Mouse (Mus musculus) layer of hippocampus, adult 9-10 months (tissue): ENCODE measurements at regions not wholly inside any gene's neighbourhood (a gene's known extent, or its start where the extent isn't known, plus 50 kb on each side); places are given as distances from the start of the nearest gene placed in this dataset.

ENCODE experiments used
- DNase-seq: peaks from one replicate; pipeline ENCODE4 v3.0.0; 2022; ENCODE audit warnings: low spot score

- no peak for DNase-seq
Observed at GRCm38 (mm10) chr1:193946953-193947586, 577.0 kb upstream of the Camk1g start.

- no peak for DNase-seq
Observed at GRCm38 (mm10) chr1:193935969-193936368, 565.9 kb upstream of the Camk1g start.

- no peak for DNase-seq
Observed at GRCm38 (mm10) chr1:193934308-193934707, 564.2 kb upstream of the Camk1g start.

GRCm38 (mm10) chr1:193931131-193931729 is 561.1 kb upstream of the Camk1g start:
- no peak for DNase-seq

- DNase-seq: no peak
Observed at GRCm38 (mm10) chr1:193928607-193929006, 558.5 kb upstream of the Camk1g start.

GRCm38 (mm10) chr1:193922756-193923155 is 552.7 kb upstream of the Camk1g start:
- no peak for DNase-seq

- DNase-seq: no peak
Observed at GRCm38 (mm10) chr1:193919243-193919642, 549.1 kb upstream of the Camk1g start.

- DNase-seq: no peak
Observed at GRCm38 (mm10) chr1:193905711-193906110, 535.6 kb upstream of the Camk1g start.

GRCm38 (mm10) chr1:193894072-193894471 is 524.0 kb upstream of the Camk1g start:
- no peak for DNase-seq

- DNase-seq: no peak
Observed at GRCm38 (mm10) chr1:193876540-193876939, 506.4 kb upstream of the Camk1g start.

- no peak for DNase-seq
Observed at GRCm38 (mm10) chr1:193876121-193876520, 506.0 kb upstream of the Camk1g start.

- no peak for DNase-seq
Observed at GRCm38 (mm10) chr1:193875287-193875686, 505.2 kb upstream of the Camk1g start.

GRCm38 (mm10) chr1:193870731-193871130 is 500.6 kb upstream of the Camk1g start:
- no peak for DNase-seq

GRCm38 (mm10) chr1:193868639-193869320 is 498.7 kb upstream of the Camk1g start:
- DNase-seq: no peak

GRCm38 (mm10) chr1:193860767-193861299 is 490.7 kb upstream of the Camk1g start:
- no peak for DNase-seq

- no peak for DNase-seq
Observed at GRCm38 (mm10) chr1:193860354-193860753, 490.3 kb upstream of the Camk1g start.

GRCm38 (mm10) chr1:193859257-193860125 is 489.4 kb upstream of the Camk1g start:
- DNase-seq: no peak

- no peak for DNase-seq
Observed at GRCm38 (mm10) chr1:193847922-193848321, 477.8 kb upstream of the Camk1g start.

GRCm38 (mm10) chr1:193844868-193845267 is 474.8 kb upstream of the Camk1g start:
- no peak for DNase-seq

- no peak for DNase-seq
Observed at GRCm38 (mm10) chr1:193844461-193844860, 474.4 kb upstream of the Camk1g start.

GRCm38 (mm10) chr1:193800998-193801397 is 430.9 kb upstream of the Camk1g start:
- DNase-seq: no peak

GRCm38 (mm10) chr1:193790579-193790978 is 420.5 kb upstream of the Camk1g start:
- no peak for DNase-seq
